Mouse (Mus musculus) kidney, postnatal 14 days (tissue): ENCODE measurements around the gene Slc6a1.

Source experiments
- DNase-seq: peaks from one replicate; pipeline ENCODE4 v3.0.0; 2022; ENCODE audit warnings: mixed read lengths

The Slc6a1 gene

DNA sequence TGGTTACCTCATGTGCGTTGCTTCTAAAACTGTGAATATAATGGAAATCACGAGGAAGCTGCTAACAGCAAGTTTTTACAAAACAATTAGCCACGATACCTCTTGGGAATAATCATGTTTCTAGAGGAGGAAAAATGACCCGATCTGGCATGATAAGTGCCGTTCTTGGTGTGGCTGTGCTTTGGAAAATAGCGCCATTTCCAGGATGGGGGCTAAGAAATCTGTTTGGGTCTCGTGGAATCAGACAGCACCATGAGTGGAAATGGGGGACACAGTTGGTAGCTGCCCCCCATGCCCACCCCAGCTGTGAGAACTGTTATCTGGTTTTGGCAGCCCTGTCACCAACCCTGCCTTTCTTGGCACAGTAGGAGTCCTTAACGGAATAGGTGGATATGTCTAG lies 81.3 kb downstream of the Slc6a1 start:
- DNase-seq, result no peak

DNA sequence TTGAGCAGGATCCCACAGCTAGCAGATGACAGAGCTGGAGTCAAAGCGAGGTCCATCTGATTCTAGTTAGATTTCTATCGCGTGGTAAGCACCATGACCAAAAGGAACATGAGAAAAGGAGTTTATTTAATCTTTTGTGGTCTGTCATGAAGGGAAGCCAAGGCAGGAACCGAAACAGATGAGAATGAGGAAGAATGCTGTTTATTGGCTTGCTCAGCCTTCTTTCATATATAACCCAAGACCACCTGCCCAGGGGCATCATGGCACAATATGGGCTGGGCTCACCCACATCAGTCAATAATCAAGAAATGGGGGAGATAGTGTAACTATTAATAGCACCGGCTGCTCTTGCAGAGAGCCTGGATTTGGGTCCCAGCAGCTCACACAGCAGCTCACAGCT lies 82.3 kb downstream of the Slc6a1 start:
- no peak for DNase-seq

DNA sequence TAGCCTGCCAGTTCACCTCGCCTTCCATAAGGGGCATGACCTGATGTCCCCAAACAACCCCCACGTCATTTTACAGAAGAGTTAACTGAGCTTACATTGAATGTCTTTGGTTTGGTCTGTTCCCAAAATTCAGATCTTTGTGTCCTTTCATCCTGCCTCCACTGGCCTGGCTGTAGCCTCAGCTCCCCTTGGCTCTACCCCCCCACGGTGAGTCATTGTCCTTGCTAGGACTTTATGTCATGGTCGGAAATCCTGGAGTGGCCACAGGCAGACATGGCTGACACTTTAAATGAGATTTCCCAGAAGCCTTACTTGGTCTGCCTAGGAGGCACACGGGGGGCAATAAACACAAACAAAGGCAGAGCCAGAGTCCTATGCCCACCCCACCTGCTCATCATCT lies 83.8 kb downstream of the Slc6a1 start:
- no peak for DNase-seq
